Mouse (Mus musculus) gastrocnemius, adult 18-20 months (tissue): Measurements from ENCODE around the gene Polr2e. TPM values are rescaled to one million over a fixed set of nuclear protein-coding genes. Genes with fewer than 3 reads are reported as not detected.
A peak's percentile ranks its signal among the peaks of the same experiment; 100 is the strongest.

Experiments
- DNase-seq: peaks from one replicate; pipeline ENCODE4 v3.0.0; 2021; ENCODE audit warnings: low spot score
- total RNA-seq, 2 experiments: library from RNA; stranded (reverse); gene quantifications; 2 replicates each; pipeline ENCODE4 v1.2.3; 2021

Gene Polr2e
- total RNA-seq, 2 experiments from 2014 or later, result 44.3 to 46.2 TPM

GRCm38 (mm10) chr10:80035686-80036085 is 3.9 kb downstream of the Polr2e start:
- no peak for DNase-seq

GRCm38 (mm10) chr10:80035148-80035547 is 4.4 kb downstream of the Polr2e start:
- no peak for DNase-seq

GRCm38 (mm10) chr10:80033511-80034391 is 5.8 kb downstream of the Polr2e start:
- DNase-seq, result peak; percentile 63

DNA sequence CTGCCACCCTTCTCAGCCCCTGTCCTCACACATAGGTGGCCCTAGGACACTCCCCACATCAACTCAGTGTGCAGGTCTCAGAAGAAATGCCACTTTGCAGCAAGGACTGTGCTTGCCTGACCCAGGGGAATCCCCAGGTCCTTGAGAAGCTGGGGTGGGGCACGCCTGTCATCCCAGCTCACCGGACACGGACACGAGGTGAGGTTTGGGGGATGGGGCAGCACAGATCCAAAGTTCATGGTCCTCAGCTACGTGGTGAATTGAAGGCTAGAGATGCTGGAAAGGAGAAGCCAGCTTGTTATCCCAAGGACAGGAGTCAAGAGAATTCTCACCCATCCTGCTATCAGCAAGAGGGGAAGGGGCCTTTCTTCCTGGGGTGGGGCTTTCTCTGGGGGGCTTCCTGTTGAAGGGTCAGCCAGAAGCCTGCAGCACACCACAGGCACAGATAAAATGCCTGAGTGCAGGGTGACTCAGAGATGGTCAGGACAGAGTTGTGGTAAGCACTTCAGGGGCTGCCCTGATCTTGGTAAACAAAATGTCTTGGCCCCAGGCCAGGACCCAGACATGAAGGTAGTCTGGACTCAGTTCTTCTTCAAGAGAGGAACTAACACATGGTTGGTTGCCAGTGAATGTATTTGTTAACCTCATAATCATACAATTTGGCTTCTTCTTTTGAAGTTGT is 6.7 kb downstream of the Polr2e start:
- DNase-seq, result no peak

GRCm38 (mm10) chr10:80030736-80031135 is 8.9 kb downstream of the Polr2e start:
- no peak for DNase-seq

DNA sequence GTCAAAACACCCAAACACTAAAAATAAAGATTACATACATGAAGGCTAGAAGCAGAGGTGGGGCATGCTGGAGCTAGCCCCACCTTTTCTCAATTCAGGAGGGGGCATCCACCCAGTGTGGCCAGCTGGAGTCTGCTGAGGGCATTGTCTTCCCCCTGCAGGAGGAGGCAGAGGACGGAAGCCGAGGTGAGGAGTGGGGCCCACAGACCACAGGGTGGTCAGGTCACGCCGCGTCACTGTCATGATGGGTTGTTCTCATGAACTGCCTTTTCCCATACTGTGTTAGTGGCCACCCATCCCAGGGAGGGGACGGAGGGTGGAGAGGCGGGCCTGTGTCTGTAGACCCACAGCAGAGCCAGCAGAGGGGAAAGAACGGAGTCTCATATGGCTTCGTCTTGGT is 9.4 kb downstream of the Polr2e start:
- DNase-seq, result no peak

- DNase-seq, result no peak
Observed at GRCm38 (mm10) chr10:80028521-80028846, 11.1 kb downstream of the Polr2e start.

DNA sequence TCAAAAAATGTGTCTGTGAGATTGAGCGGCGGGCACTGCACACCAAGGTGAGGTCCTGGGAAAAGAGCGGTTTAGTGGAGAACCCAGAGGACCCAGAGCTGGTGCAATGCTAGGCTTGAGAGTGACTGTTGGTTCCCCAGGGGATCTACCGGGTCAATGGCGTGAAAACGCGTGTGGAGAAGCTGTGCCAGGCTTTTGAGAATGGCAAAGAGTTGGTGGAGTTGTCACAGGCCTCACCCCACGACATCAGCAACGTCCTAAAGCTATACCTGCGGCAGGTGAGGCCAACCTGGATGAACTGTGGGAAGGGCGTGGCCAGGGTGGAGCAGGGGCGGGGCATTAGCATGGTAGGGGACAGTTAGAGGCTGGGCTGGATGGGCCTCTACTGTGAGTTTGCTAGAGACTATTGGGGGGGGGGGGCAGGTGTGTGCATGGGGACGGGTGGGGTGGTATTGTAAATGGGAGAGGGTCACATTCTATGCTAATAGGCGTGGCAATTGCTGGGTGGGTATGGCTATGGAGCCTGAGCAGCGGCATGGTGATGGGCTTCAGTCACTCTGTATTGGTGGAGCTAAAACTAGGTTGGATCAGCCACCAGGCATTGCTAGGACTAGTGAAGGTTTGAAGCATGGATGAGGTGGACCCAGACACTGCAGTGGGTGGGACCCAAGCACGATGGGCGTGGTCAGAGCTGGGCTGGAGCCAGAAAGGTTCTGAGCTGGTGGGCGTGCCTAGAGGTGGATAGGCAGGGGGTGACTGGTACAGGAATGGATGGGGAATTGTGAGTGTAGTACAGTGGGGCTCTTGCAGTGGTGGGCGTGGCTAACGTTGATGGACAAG is 11.7 kb downstream of the Polr2e start:
- no peak for DNase-seq

DNA sequence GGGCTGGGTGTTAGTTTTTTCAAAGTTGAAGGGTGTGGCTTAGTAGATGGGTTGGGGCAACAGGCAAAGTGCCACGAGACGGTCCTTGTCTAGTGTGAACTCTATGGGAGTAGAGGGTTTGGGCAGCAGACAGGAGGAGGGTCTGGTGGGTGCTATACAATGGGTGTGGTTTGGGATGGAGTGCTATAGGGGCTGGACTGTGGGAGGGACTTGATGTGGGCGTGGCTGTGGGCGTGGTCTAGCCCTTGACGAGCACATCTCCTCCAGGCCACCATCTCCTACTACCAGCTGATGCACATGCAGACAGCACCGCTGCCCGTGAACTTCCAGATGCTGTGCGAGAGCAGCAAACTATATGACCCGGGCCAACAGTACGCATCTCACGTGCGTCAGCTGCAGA is 13.7 kb downstream of the Polr2e start:
- no peak for DNase-seq

DNA sequence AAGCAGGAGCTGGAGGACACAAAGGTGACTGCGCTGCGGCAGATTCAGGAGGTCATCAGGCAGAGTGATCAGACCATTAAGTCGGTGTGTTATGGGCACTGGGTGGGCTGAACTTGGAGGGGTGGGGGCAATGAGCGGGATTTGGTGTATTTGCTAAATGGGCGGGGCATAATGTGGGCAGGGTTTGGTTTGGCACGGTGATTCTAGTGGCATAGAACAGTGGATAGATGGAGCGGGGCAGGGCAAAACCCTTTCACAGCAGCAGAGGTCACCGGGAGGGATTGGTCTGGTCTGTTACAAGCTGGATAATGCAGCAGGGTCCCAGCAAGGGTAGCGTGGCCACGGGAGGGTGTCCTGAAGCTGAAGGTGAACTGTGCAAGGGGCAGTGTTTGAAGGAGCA is 14.1 kb downstream of the Polr2e start:
- DNase-seq, result no peak

DNA sequence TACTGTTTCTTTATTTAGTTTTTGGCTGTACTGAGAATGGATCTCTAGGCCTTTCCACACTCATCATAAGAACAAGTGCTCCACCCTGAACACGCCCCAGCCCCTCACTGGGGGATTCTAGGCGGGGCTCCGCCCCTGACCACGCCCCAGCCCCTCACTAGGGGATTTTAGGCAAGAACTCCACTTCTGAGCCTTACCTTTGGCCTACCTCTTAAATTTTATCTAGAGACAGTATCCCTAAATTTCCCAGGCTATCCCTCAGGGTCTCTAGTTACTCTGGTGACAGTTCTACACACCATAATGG is 14.6 kb downstream of the Polr2e start:
- no peak for DNase-seq

- no peak for DNase-seq
Observed at GRCm38 (mm10) chr10:80024229-80025043, 15.2 kb downstream of the Polr2e start.

DNA sequence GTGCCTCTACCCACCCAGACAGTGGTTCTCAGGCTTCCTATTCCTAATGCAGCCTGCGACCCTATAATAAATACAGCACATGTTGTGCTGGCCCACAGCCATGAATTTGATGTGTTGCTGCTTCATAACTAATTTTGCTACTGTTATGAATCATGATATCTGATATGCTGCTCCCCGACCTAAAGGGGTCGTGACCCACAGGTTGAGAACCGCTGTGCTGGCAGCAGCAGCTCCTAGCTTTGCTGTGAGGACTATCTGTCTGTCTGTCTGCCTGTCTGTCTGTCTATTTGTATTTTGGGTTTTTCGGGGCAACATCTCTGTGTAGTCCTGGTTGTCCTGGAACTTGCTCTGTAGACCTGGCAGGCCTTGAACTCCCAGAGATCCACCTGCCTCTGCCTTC is 15.8 kb downstream of the Polr2e start:
- DNase-seq, result no peak

DNA sequence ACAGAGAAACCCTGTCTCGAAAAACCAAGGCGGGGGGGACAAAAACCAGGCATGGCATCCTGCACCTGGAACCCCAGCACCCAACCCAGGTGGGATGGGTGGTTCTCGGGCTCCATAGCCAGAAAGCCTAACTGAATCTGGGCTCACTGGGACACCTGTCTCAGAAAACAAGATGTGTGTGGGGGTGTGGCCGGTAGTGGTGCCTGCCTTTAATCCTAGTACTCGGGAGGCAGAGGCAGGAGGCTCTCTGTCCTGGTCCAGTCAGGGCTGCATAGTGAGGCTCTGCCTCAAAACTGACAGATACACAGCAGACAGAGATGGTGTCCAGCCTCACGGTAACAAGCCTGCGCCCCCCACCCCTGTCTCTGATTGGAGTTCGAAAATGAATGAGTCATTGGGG is 16.8 kb downstream of the Polr2e start:
- no peak for DNase-seq

GRCm38 (mm10) chr10:80022164-80022563 is 17.4 kb downstream of the Polr2e start:
- DNase-seq, result no peak

GRCm38 (mm10) chr10:80021320-80021641 is 18.3 kb downstream of the Polr2e start:
- no peak for DNase-seq

DNA sequence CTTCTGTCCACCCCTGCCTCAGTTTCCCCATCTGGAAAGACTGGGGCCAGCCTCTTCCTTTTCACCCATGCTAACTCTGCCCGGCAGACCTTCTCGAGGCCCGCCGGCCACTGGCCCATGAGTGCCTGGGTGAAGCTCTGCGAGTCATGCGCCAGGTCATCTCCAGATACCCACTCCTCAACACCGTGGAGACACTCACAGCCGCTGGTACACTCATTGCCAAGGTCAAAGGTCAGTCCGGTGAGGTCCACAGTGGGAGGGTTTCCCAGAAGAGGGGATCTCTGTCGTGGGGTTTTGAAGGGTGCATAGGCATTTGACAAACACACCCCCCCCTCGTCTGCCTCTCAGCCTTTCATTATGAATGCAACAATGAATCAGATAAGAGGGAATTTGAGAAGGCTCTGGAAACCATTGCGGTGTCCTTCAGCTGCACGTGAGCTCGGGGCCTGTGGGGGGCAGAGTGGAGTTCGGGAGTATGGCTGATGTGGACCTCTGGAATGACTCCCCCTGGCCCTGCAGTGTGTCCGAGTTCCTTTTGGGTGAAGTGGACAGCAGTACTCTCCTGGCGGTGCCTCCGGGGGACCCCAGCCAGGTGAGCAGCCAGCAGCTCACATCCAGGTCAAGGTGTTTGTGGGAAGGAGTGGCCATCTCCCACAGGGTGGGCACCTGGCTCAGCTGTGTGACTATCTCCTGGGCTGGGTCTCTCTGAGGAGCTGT is 18.8 kb downstream of the Polr2e start:
- DNase-seq, result no peak

- DNase-seq, result no peak
Observed at GRCm38 (mm10) chr10:80020191-80020590, 19.4 kb downstream of the Polr2e start.

GRCm38 (mm10) chr10:80019471-80020131 is 20.0 kb downstream of the Polr2e start:
- no peak for DNase-seq

DNA sequence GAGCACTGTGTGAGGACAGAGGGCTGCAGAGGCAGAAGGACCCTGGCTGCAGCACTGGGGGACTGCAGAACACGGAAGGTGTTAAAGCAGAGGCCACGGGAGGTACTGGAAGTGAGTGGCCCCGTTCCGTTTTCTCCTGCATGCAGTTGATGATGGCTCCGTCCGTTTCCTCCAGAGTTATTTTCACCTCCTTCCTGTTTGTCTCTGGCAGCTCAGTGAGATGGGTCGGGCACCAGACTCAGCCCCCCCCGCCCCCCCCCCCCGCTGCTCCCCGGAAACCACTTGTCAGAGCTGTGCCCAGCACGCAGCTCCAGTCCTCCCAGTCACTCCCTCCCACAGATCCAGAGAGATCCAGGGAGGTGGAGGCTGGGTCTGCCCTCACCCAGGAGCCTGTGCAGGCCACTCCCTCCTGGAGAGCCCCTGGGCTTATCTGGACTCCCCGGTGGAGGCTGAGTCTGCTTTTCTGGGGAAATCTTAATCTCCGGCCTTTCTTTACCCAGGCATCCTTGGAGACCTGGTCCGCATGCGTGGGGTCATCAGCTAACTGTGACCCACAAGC is 20.8 kb downstream of the Polr2e start:
- DNase-seq, result no peak
